Mouse (Mus musculus) erythroblast, embryonic 14.5 days (primary cell): ENCODE results near the gene Fam129a.

Source experiments
- GATA1 ChIP-seq: IDR thresholded peaks from 2 replicates; pipeline ENCODE4 v1.6.1; 2012; ENCODE audit warnings: low read length, inconsistent platforms, mixed read lengths
- TAL1 ChIP-seq: IDR thresholded peaks from 3 replicates; pipeline ENCODE4 v1.6.1; 2012; ENCODE audit warnings: low read length, inconsistent platforms, mixed read lengths

DNA sequence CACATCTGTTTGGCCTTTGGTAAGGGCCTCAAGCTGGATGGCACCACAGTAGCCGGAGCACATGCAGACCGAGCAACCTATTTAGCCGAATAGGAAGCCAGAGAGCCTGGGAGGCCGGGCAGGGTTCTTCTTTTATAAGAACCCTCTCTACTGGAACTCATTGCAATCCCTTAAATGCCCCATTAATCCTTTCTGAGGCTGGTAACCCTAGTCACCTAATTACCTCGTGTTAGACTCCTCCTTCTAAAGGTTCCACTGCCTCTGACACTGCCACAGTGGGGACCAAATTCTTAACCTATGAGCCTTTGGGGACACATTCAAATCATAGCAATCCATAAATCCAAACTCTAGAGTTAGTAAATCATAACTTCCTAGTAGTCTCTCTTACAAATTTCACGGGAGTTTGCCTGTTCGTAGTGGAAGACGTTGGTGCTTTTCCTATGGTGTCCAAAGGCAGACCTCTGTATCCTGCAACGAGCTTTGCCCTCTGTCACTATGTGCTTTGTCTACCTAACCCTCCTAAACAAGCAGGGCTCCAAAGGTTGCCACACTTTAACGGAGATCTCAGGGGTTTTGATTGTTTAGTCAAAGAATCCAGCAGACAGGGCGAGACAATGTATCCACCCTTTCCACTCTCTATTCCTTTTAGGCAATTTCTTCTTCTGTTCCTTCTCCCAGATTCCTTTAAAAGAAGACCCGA, 24.8 kb downstream of the Fam129a start:
- no peak for TF ChIP-seq GATA1
- no peak for TF ChIP-seq TAL1
